ENCODE assay signal across 8 mouse cellular contexts in the genomic region with DNA sequence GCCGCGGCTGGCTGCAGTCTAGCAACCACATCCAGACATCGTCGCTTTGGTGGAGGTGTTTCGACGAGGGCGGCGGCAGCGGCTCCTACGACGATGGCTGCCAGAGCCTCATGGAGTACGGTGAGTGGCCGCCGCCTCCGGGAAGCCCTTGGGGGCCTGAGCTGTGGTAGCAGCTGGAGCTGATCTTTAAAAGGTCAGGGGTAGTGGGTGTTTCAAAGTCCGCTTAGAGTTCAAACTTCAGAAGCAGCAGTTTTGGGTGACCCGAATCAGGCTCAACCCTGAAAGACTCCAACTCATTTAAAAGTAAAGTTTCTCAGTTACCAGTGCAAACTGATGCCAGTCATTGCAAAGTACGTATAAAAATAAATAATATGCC. TPM values are rescaled to one million over a fixed set of nuclear protein-coding genes. Genes with fewer than 3 reads are reported as not detected.
DNase-seq lines count a peak whose midpoint lies in the region; ATAC-seq lines count a peak whose summit lies in the region.

No protein-coding gene starts in this region.

- DNase-seq in heart, postnatal 10 days, result no peak
- peak; percentile 18 for DNase-seq in WW6 (ENCODE audit: low read depth, low spot score)
- no peak for DNase-seq in hindbrain, embryonic 11.5 days (ENCODE audit: low spot score)
- no peak for DNase-seq in adrenal gland, postnatal 36 days
- no peak for DNase-seq in embryo, embryonic 10 days (ENCODE audit: low spot score)
- DNase-seq in gastrocnemius, postnatal 25 days, result no peak

- ATAC-seq in heart, embryonic 11.5 days (replicated peaks; ENCODE audit: insufficient number of reproducible peaks, low FRiP score, low TSS enrichment), result 0 out of 2 replicates have a peak, but pooled peaks have one; percentile 31
- ATAC-seq in hindbrain, embryonic 11.5 days (ENCODE audit: low FRiP score), result no peak
- peak; percentile 27 for ATAC-seq in liver, embryonic 15.5 days (ENCODE audit: insufficient read depth)

- intact Hi-C loops in heart, postnatal 10 days (cut with DNase I), result loop anchor here (10.0 kb wide), 1 partner anchor 450 kb away; no protein-coding TSS in a partner anchor

- peak overlapping the region; percentile 70 for H3K4me3 ChIP-seq in heart, embryonic 11.5 days (ENCODE audit: low read depth, low read length)
- H3K4me3 ChIP-seq in hindbrain, embryonic 11.5 days (ENCODE audit: low read depth, low read length), result peak overlapping the region; percentile 53
- peak overlapping the region; percentile 57 for H3K4me3 ChIP-seq in liver, embryonic 15.5 days (replicated peaks)

- peaks cover 11% of the 10 kb centered on the region for H3K27me3 ChIP-seq in heart, embryonic 11.5 days (ENCODE audit: control insufficient read depth, insufficient read depth, low read length)
- H3K27me3 ChIP-seq in hindbrain, embryonic 11.5 days (ENCODE audit: control insufficient read depth, insufficient read depth, low read length), result peaks cover 26% of the 10 kb centered on the region
- H3K27me3 ChIP-seq in liver, embryonic 15.5 days, result peaks cover 29% of the 10 kb centered on the region

- H3K36me3 ChIP-seq in heart, embryonic 11.5 days (ENCODE audit: control insufficient read depth, insufficient read depth, low read length), result no peaks in the 10 kb centered on the region
- no peaks in the 10 kb centered on the region for H3K36me3 ChIP-seq in hindbrain, embryonic 11.5 days (ENCODE audit: control insufficient read depth, insufficient read depth, low read length)
- H3K36me3 ChIP-seq in liver, embryonic 15.5 days (replicated peaks), result no peaks in the 10 kb centered on the region

- H3K4me2 ChIP-seq in heart, embryonic 11.5 days, result peak overlapping the region; percentile 92
- peak overlapping the region; percentile 93 for H3K4me2 ChIP-seq in hindbrain, embryonic 11.5 days (replicated peaks; ENCODE audit: low read depth, low read length)
- peak overlapping the region; percentile 68 for H3K4me2 ChIP-seq in liver, embryonic 15.5 days

- no peaks in the 10 kb centered on the region; the same call in 1 of the 2 replicates for H3K4me1 ChIP-seq in heart, embryonic 11.5 days (ENCODE audit: control insufficient read depth, insufficient read depth, low read length)
- H3K4me1 ChIP-seq in hindbrain, embryonic 11.5 days (replicated peaks; ENCODE audit: control insufficient read depth, insufficient read depth, low read length), result no peaks in the 10 kb centered on the region
- no peaks in the 10 kb centered on the region for H3K4me1 ChIP-seq in liver, embryonic 15.5 days (replicated peaks)

- WGBS in heart, embryonic 11.5 days (ENCODE audit: insufficient replicate concordance), result 6% methylated on average over 18 of the region's 18 CpGs
- 5% methylated on average over 18 of the region's 18 CpGs for WGBS in hindbrain, embryonic 11.5 days
- WGBS in liver, embryonic 15.5 days (ENCODE audit: insufficient replicate concordance), result 6% methylated on average over 18 of the region's 18 CpGs

- peak overlapping the region; percentile 86 for H3K9ac ChIP-seq in heart, embryonic 11.5 days (ENCODE audit: low read depth, low read length)
- peak overlapping the region; percentile 47; the same call in 1 of the 2 replicates for H3K9ac ChIP-seq in hindbrain, embryonic 11.5 days (ENCODE audit: low read depth, low read length)
- peak overlapping the region; percentile 39; the same call in 1 of the 2 replicates for H3K9ac ChIP-seq in liver, embryonic 15.5 days

- no peak overlapping the region for H3K27ac ChIP-seq in heart, embryonic 11.5 days (ENCODE audit: low read depth, low read length)
- H3K27ac ChIP-seq in hindbrain, embryonic 11.5 days (ENCODE audit: low read depth, low read length), result no peak overlapping the region
- peak overlapping the region; percentile 68 for H3K27ac ChIP-seq in liver, embryonic 15.5 days (replicated peaks)

- H3K9me3 ChIP-seq in heart, embryonic 11.5 days (replicated peaks; ENCODE audit: control insufficient read depth, low read length), result no peaks in the 10 kb centered on the region
- no peaks in the 10 kb centered on the region for H3K9me3 ChIP-seq in hindbrain, embryonic 11.5 days (ENCODE audit: control insufficient read depth, low read length)
- H3K9me3 ChIP-seq in liver, embryonic 15.5 days (replicated peaks), result no peaks in the 10 kb centered on the region

RNA-seq across cellular contexts. Expression of gene Perp, which starts 0.5 kb away (rescaled TPM):
- 80.9 and 102 TPM in 2 replicates for polyA plus RNA-seq in heart, embryonic 11.5 days (2014; fragmentation: Nextera tagmentation; extraction: Ambion mirVana)
- 100 to 1,000 TPM; 216 to 230 TPM for total RNA-seq in heart, postnatal 10 days (2021)
- 9.7 and 15.9 TPM in 2 replicates for polyA plus RNA-seq in hindbrain, embryonic 11.5 days (2014; fragmentation: Nextera tagmentation; extraction: Ambion mirVana)
- 19.7 and 21.5 TPM in 2 replicates for polyA plus RNA-seq in liver, embryonic 15.5 days (2015; fragmentation: Nextera tagmentation; extraction: Ambion mirVana)
- 1 to 10 TPM; 2.2 to 3.2 TPM for total RNA-seq in adrenal gland, postnatal 36 days (2021)
- 1 to 10 TPM; 1.5 to 2.2 TPM for total RNA-seq in gastrocnemius, postnatal 25 days (2021)

RNA-seq across cellular contexts. Expression of gene Gm4922, which starts 58.7 kb away (rescaled TPM):
- 0.19 TPM in 1 of 2 replicates, not detected in the other for polyA plus RNA-seq in heart, embryonic 11.5 days (2014; fragmentation: Nextera tagmentation; extraction: Ambion mirVana)
- total RNA-seq in heart, postnatal 10 days (2021), result not detected
- not detected in 2 replicates for polyA plus RNA-seq in hindbrain, embryonic 11.5 days (2014; fragmentation: Nextera tagmentation; extraction: Ambion mirVana)
- not detected in 2 replicates for polyA plus RNA-seq in liver, embryonic 15.5 days (2015; fragmentation: Nextera tagmentation; extraction: Ambion mirVana)
- not detected for total RNA-seq in adrenal gland, postnatal 36 days (2021)
- not detected for total RNA-seq in gastrocnemius, postnatal 25 days (2021)

Comparison
In these comparisons a context has a peak if more than half of its experiments do, and no peak if none do; other contexts are left out.
1. RNA of gene Perp, which starts 0.5 kb away (total RNA-seq): 216 to 230 TPM in heart, postnatal 10 days; 2.2 to 3.2 TPM in adrenal gland, postnatal 36 days and 1.5 to 2.2 TPM in gastrocnemius, postnatal 25 days; every median in the first group is over 10 times any median in the second.
2. Peak in every context shown above with its lines, with median percentiles within 50 percentile points of each other: H3K4me2 ChIP-seq, H3K4me3 ChIP-seq and H3K9ac ChIP-seq.